Mouse (Mus musculus): ENCODE results near the gene Chd1l.
A peak's percentile ranks its signal among the peaks of the same experiment; 100 is the strongest.

Chd1l gene

GRCm38 (mm10) chr3:97609845-97610410 is at the start of gene Chd1l:
Gene Chd1l (minus strand): TSS chr3:97610203.
- TF ChIP-seq CTCF (conservative IDR thresholded peaks at IDR 0.05; ENCODE audit: low read length) (peak; percentile 15; the same call in 1 of the 2 replicates), POU5F1 (IDR thresholded peaks at IDR 0.05; ENCODE audit: borderline replicate concordance, low read length) (no peak)
- H3K4me3 ChIP-seq (replicated peaks; ENCODE audit: low read length), result peak within 1 kb of the TSS; percentile 87
- H3K9me3 ChIP-seq (ENCODE audit: low read length), result no peaks in the 10 kb centered on the region
- 0 out of 2 replicates have a peak, but pooled peaks cover 1% of the 10 kb centered on the region for H3K36me3 ChIP-seq (ENCODE audit: insufficient read depth, low read length)
- H3K27me3 ChIP-seq (ENCODE audit: insufficient read depth, low read length), result 0 out of 2 replicates have a peak, but pooled peaks cover 4% of the 10 kb centered on the region
- peaks cover 41% of the 10 kb centered on the region for H3K4me1 ChIP-seq (replicated peaks; ENCODE audit: low read depth, low read length)

GRCm38 (mm10) chr3:97659746-97660145 is 49.7 kb upstream of the Chd1l start:
- H3K36me3 ChIP-seq (ENCODE audit: insufficient read depth, low read length), result peaks cover 38% of the 10 kb centered on the region
- H3K9me3 ChIP-seq (ENCODE audit: low read length), result no peaks in the 10 kb centered on the region
- H3K27me3 ChIP-seq (ENCODE audit: insufficient read depth, low read length), result no peaks in the 10 kb centered on the region
- peaks cover 18% of the 10 kb centered on the region for H3K4me1 ChIP-seq (replicated peaks; ENCODE audit: low read depth, low read length)
- TF ChIP-seq POU5F1 (IDR thresholded peaks at IDR 0.05; ENCODE audit: borderline replicate concordance, low read length) (no peak), NANOG (IDR thresholded peaks at IDR 0.05; ENCODE audit: borderline replicate concordance, low read length) (no peak), CTCF (conservative IDR thresholded peaks at IDR 0.05; ENCODE audit: low read length) (no peak)
- no peak overlapping the region for H3K4me3 ChIP-seq (replicated peaks; ENCODE audit: low read length)

- TF ChIP-seq POU5F1 (IDR thresholded peaks at IDR 0.05; ENCODE audit: borderline replicate concordance, low read length) (no peak), NANOG (IDR thresholded peaks at IDR 0.05; ENCODE audit: borderline replicate concordance, low read length) (no peak), CTCF (conservative IDR thresholded peaks at IDR 0.05; ENCODE audit: low read length) (no peak)
- peaks cover 18% of the 10 kb centered on the region for H3K4me1 ChIP-seq (replicated peaks; ENCODE audit: low read depth, low read length)
- H3K27me3 ChIP-seq (ENCODE audit: insufficient read depth, low read length), result no peaks in the 10 kb centered on the region
- peaks cover 26% of the 10 kb centered on the region for H3K36me3 ChIP-seq (ENCODE audit: insufficient read depth, low read length)
- H3K4me3 ChIP-seq (replicated peaks; ENCODE audit: low read length), result peak overlapping the region; percentile 99
- H3K9me3 ChIP-seq (ENCODE audit: low read length), result no peaks in the 10 kb centered on the region
These were observed 48.6 kb upstream of the Chd1l start for GRCm38 (mm10) chr3:97658426-97659193.

GRCm38 (mm10) chr3:97657655-97658411 is 47.8 kb upstream of the Chd1l start, which contains the start of gene Prkab2:
Gene Prkab2 (plus strand): TSS chr3:97658193.
- TF ChIP-seq CTCF (conservative IDR thresholded peaks at IDR 0.05; ENCODE audit: low read length), result no peak
- no peak for TF ChIP-seq POU5F1 (IDR thresholded peaks at IDR 0.05; ENCODE audit: borderline replicate concordance, low read length)
- TF ChIP-seq NANOG (IDR thresholded peaks at IDR 0.05; ENCODE audit: borderline replicate concordance, low read length), result no peak
- no peaks in the 10 kb centered on the region for H3K9me3 ChIP-seq (ENCODE audit: low read length)
- peaks cover 19% of the 10 kb centered on the region for H3K36me3 ChIP-seq (ENCODE audit: insufficient read depth, low read length)
- H3K27me3 ChIP-seq (ENCODE audit: insufficient read depth, low read length), result no peaks in the 10 kb centered on the region
- H3K4me3 ChIP-seq (replicated peaks; ENCODE audit: low read length), result peak within 1 kb of the TSS; percentile 99
- peaks cover 18% of the 10 kb centered on the region for H3K4me1 ChIP-seq (replicated peaks; ENCODE audit: low read depth, low read length)

GRCm38 (mm10) chr3:97654901-97655300 is 44.9 kb upstream of the Chd1l start:
- Histone ChIP-seq H3K4me1 (replicated peaks; ENCODE audit: low read depth, low read length) (peaks cover 18% of the 10 kb centered on the region), H3K36me3 (ENCODE audit: insufficient read depth, low read length) (no peaks in the 10 kb centered on the region), H3K9me3 (ENCODE audit: low read length) (no peaks in the 10 kb centered on the region), H3K4me3 (replicated peaks; ENCODE audit: low read length) (no peak overlapping the region), H3K27me3 (ENCODE audit: insufficient read depth, low read length) (no peaks in the 10 kb centered on the region)
- TF ChIP-seq POU5F1 (IDR thresholded peaks at IDR 0.05; ENCODE audit: borderline replicate concordance, low read length) (no peak), CTCF (conservative IDR thresholded peaks at IDR 0.05; ENCODE audit: low read length) (peak; percentile 90)

GRCm38 (mm10) chr3:97653781-97654180 is 43.8 kb upstream of the Chd1l start:
- Histone ChIP-seq H3K27me3 (ENCODE audit: insufficient read depth, low read length) (no peaks in the 10 kb centered on the region), H3K9me3 (ENCODE audit: low read length) (no peaks in the 10 kb centered on the region), H3K4me1 (replicated peaks; ENCODE audit: low read depth, low read length) (peaks cover 8% of the 10 kb centered on the region), H3K36me3 (ENCODE audit: insufficient read depth, low read length) (no peaks in the 10 kb centered on the region), H3K4me3 (replicated peaks; ENCODE audit: low read length) (no peak overlapping the region)
- TF ChIP-seq NANOG (IDR thresholded peaks at IDR 0.05; ENCODE audit: borderline replicate concordance, low read length), result no peak
- TF ChIP-seq POU5F1 (IDR thresholded peaks at IDR 0.05; ENCODE audit: borderline replicate concordance, low read length), result no peak
- TF ChIP-seq CTCF (conservative IDR thresholded peaks at IDR 0.05; ENCODE audit: low read length), result no peak

GRCm38 (mm10) chr3:97651604-97652003 is 41.6 kb upstream of the Chd1l start:
- Histone ChIP-seq H3K4me1 (replicated peaks; ENCODE audit: low read depth, low read length) (no peaks in the 10 kb centered on the region), H3K27me3 (ENCODE audit: insufficient read depth, low read length) (no peaks in the 10 kb centered on the region), H3K36me3 (ENCODE audit: insufficient read depth, low read length) (no peaks in the 10 kb centered on the region), H3K4me3 (replicated peaks; ENCODE audit: low read length) (no peak overlapping the region), H3K9me3 (ENCODE audit: low read length) (no peaks in the 10 kb centered on the region)
- no peak for TF ChIP-seq NANOG (IDR thresholded peaks at IDR 0.05; ENCODE audit: borderline replicate concordance, low read length)
- TF ChIP-seq CTCF (conservative IDR thresholded peaks at IDR 0.05; ENCODE audit: low read length), result no peak
- TF ChIP-seq POU5F1 (IDR thresholded peaks at IDR 0.05; ENCODE audit: borderline replicate concordance, low read length), result no peak

GRCm38 (mm10) chr3:97649469-97649868 is 39.5 kb upstream of the Chd1l start:
- H3K9me3 ChIP-seq (ENCODE audit: low read length), result no peaks in the 10 kb centered on the region
- no peak overlapping the region for H3K4me3 ChIP-seq (replicated peaks; ENCODE audit: low read length)
- TF ChIP-seq NANOG (IDR thresholded peaks at IDR 0.05; ENCODE audit: borderline replicate concordance, low read length) (no peak), POU5F1 (IDR thresholded peaks at IDR 0.05; ENCODE audit: borderline replicate concordance, low read length) (no peak), CTCF (conservative IDR thresholded peaks at IDR 0.05; ENCODE audit: low read length) (no peak)
- no peaks in the 10 kb centered on the region for H3K27me3 ChIP-seq (ENCODE audit: insufficient read depth, low read length)
- no peaks in the 10 kb centered on the region for H3K36me3 ChIP-seq (ENCODE audit: insufficient read depth, low read length)
- no peaks in the 10 kb centered on the region for H3K4me1 ChIP-seq (replicated peaks; ENCODE audit: low read depth, low read length)
